Comparison of ENCODE assay signal across 14 mouse cellular contexts in the genomic region with DNA sequence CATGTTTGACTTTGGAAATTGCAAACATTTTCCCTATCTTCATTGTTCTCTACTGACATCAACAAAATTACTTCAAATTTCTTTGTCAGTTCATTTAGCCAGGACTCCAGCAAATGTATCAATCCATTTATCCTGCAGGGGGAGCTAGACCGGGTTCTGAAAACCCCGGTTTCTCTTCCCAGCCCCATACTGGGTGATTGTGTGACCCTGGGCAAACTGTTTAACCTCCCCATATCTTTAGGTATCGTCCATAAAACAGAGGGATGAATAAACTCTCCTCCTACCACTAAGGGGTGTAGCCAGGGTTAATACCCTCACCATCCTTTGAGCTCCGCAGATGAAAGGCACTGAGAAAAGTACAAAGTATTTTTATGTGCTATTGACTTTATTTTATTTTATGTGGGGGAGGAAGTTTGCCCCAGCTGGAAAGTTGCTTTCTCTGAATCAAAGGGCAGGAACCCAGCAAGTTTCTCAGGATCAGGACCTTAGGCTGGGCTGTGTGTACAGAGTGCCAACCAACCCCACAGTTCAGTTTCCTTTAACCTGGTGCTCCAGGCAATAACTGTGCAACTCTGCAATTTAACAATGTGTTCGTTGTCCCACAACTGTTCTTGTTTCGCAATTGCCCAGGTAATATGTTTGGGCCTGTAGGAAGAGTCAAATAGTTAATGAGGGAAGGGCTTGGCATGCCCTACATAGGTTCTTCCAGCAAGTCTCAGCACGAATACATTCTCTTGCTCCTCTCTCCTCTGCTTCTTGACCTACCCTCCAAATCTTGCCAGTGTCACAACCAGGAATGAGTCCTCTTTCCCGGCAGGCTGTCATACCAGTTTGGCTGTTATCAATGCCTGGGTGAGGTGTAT.
DNase-seq lines count a peak whose midpoint lies in the region; ATAC-seq lines count a peak whose summit lies in the region.
"Had no signal": no experiment of that assay in that cellular context is flagged by ENCODE, and none has a peak within 500 bp of the region (broad histone marks: within the 10 kb centered on the region; RNA-seq: fewer than 3 reads in every experiment).

No protein-coding gene starts in this region.

- no peak overlapping the region for H3K4me3 ChIP-seq in embryonic facial prominence, embryonic 14.5 days (ENCODE audit: low read depth, low read length)
- no peak overlapping the region for H3K4me3 ChIP-seq in embryonic facial prominence, embryonic 10.5 days
- no peak overlapping the region for H3K4me3 ChIP-seq in intestine, embryonic 16.5 days (ENCODE audit: low read length)
- H3K4me3 ChIP-seq: erythroblast, embryonic 14.5 days; hindbrain, embryonic 13.5 days; midbrain, embryonic 13.5 days; neural tube, embryonic 13.5 days had no signal

- no peak overlapping the region for H3K9ac ChIP-seq in embryonic facial prominence, embryonic 14.5 days (ENCODE audit: low read depth, low read length)
- H3K9ac ChIP-seq in intestine, embryonic 16.5 days (ENCODE audit: low read depth, low read length): no peak overlapping the region
- H3K9ac ChIP-seq: hindbrain, embryonic 13.5 days; midbrain, embryonic 13.5 days; neural tube, embryonic 13.5 days had no signal

- no peaks in the 10 kb centered on the region for H3K9me3 ChIP-seq in embryonic facial prominence, embryonic 14.5 days (ENCODE audit: control insufficient read depth, low read length)
- H3K9me3 ChIP-seq in embryonic facial prominence, embryonic 10.5 days: no peaks in the 10 kb centered on the region
- H3K9me3 ChIP-seq in intestine, embryonic 16.5 days (ENCODE audit: control insufficient read depth, low read length): no peaks in the 10 kb centered on the region
- H3K9me3 ChIP-seq: hindbrain, embryonic 13.5 days; midbrain, embryonic 13.5 days; neural tube, embryonic 13.5 days had no signal

- H3K36me3 ChIP-seq in embryonic facial prominence, embryonic 14.5 days (ENCODE audit: control insufficient read depth, insufficient read depth, low read length): no peaks in the 10 kb centered on the region
- H3K36me3 ChIP-seq in embryonic facial prominence, embryonic 10.5 days (replicated peaks): no peaks in the 10 kb centered on the region
- no peaks in the 10 kb centered on the region for H3K36me3 ChIP-seq in intestine, embryonic 16.5 days (ENCODE audit: control insufficient read depth, insufficient read depth, low read length)
- H3K36me3 ChIP-seq: hindbrain, embryonic 13.5 days; midbrain, embryonic 13.5 days; neural tube, embryonic 13.5 days had no signal

- no peak overlapping the region; the same call in 1 of the 2 replicates for H3K27ac ChIP-seq in embryonic facial prominence, embryonic 14.5 days (replicated peaks; ENCODE audit: low read depth, low read length)
- no peak overlapping the region for H3K27ac ChIP-seq in embryonic facial prominence, embryonic 10.5 days (replicated peaks)
- H3K27ac ChIP-seq in intestine, embryonic 16.5 days (ENCODE audit: low read length): peak overlapping the region; percentile 39; the same call in 1 of the 2 replicates
- H3K27ac ChIP-seq: hindbrain, embryonic 13.5 days; midbrain, embryonic 13.5 days; neural tube, embryonic 13.5 days had no signal

- peak; percentile 79 for DNase-seq in embryonic facial prominence, embryonic 14.5 days (ENCODE audit: low spot score)
- DNase-seq in embryonic facial prominence, embryonic 10.5 days (ENCODE audit: low spot score): no peak
- peak; percentile 21 for DNase-seq in urinary bladder, postnatal 25 days (ENCODE audit: low spot score)
- DNase-seq in urinary bladder, postnatal 10 days (ENCODE audit: low spot score): no peak
- DNase-seq in urinary bladder, postnatal 36 days (ENCODE audit: low spot score in 2 of 2): peak; percentile 25 to 43
- no peak for DNase-seq in heart, adult 9 months (ENCODE audit: low spot score in 2 of 2)
- DNase-seq: lung, postnatal 14 days had no signal

- WGBS in embryonic facial prominence, embryonic 14.5 days: 62% methylated on average over 8 of the region's 8 CpGs
- 72% methylated on average over 8 of the region's 8 CpGs for WGBS in embryonic facial prominence, embryonic 10.5 days
- 52% methylated on average over 8 of the region's 8 CpGs for WGBS in intestine, embryonic 16.5 days

- peak; percentile 50; the same call in 1 of the 2 replicates for ATAC-seq in embryonic facial prominence, embryonic 14.5 days (ENCODE audit: low read depth)
- peak; percentile 97 for ATAC-seq in intestine, embryonic 16.5 days
- no peak for ATAC-seq in megakaryocyte progenitor cell, adult 5-6 weeks (replicated peaks; ENCODE audit: poor library complexity)
- ATAC-seq: midbrain, embryonic 13.5 days had no signal

- no peaks in the 10 kb centered on the region for H3K4me1 ChIP-seq in embryonic facial prominence, embryonic 14.5 days (ENCODE audit: control insufficient read depth, insufficient read depth, low read length)
- H3K4me1 ChIP-seq in embryonic facial prominence, embryonic 10.5 days: no peaks in the 10 kb centered on the region
- no peaks in the 10 kb centered on the region for H3K4me1 ChIP-seq in intestine, embryonic 16.5 days (ENCODE audit: control insufficient read depth, insufficient read depth, low read length)
- H3K4me1 ChIP-seq: hindbrain, embryonic 13.5 days; midbrain, embryonic 13.5 days; neural tube, embryonic 13.5 days had no signal

- no peaks in the 10 kb centered on the region for H3K27me3 ChIP-seq in embryonic facial prominence, embryonic 14.5 days (replicated peaks; ENCODE audit: control insufficient read depth, insufficient read depth, low read length)
- H3K27me3 ChIP-seq in embryonic facial prominence, embryonic 10.5 days (replicated peaks; ENCODE audit: low read depth, poor library complexity, severe bottlenecking): no peaks in the 10 kb centered on the region
- H3K27me3 ChIP-seq in intestine, embryonic 16.5 days (replicated peaks; ENCODE audit: control insufficient read depth, insufficient read depth, low read length): no peaks in the 10 kb centered on the region
- H3K27me3 ChIP-seq: hindbrain, embryonic 13.5 days; midbrain, embryonic 13.5 days; neural tube, embryonic 13.5 days had no signal

- no peak overlapping the region for H3K4me2 ChIP-seq in embryonic facial prominence, embryonic 14.5 days (ENCODE audit: low read depth, low read length)
- no peak overlapping the region for H3K4me2 ChIP-seq in intestine, embryonic 16.5 days (ENCODE audit: low read depth, low read length)
- H3K4me2 ChIP-seq: hindbrain, embryonic 13.5 days; liver, embryonic 11.5 days; midbrain, embryonic 13.5 days; neural tube, embryonic 13.5 days had no signal

Comparison
In these comparisons a context has a peak if more than half of its experiments do, and no peak if none do; other contexts are left out.
1. DNase-seq: peak in embryonic facial prominence, embryonic 14.5 days (single experiment), urinary bladder, postnatal 25 days (single experiment) and urinary bladder, postnatal 36 days (2 of 2); none in embryonic facial prominence, embryonic 10.5 days (single experiment), urinary bladder, postnatal 10 days (single experiment) and heart, adult 9 months (0 of 2).